Mouse (Mus musculus) heart, adult 11 months (tissue): Measurements from ENCODE around the gene L1td1.

Source experiments
- DNase-seq: peaks from one replicate; pipeline ENCODE4 v3.0.0; 2022

L1td1 gene

DNA sequence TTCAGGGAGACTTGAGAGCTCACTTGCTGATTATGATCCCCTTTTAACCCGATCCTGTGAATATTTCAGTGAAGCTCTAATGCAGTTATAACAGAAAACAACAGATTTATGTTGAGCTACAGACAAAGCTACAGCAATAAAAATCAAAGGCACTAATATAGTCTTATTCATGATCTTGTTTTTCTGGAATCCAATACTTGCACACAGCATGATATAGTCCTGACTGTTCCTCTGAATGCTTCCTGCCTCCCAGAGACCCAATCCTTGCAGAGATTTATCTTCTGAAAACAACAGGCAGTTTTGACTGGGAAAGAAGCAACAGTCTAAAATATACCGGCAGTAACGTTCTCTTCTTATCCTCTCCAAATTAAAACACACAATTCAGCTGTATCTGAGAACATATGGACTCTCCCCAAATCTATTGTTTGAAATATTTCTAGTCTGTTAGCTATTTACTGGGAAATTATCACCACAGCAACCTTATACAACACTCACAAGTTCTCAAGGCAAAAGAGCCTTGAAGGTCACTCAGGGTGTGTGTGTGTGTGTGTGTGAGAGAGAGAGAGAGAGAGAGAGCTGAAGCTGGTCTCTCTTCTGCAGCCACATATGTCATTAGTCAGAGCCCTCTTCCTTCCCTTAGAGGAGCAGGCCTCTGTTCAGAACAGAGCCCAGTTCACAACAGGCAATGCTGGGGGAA, 16.8 kb downstream of the L1td1 start:
- DNase-seq = no peak

DNA sequence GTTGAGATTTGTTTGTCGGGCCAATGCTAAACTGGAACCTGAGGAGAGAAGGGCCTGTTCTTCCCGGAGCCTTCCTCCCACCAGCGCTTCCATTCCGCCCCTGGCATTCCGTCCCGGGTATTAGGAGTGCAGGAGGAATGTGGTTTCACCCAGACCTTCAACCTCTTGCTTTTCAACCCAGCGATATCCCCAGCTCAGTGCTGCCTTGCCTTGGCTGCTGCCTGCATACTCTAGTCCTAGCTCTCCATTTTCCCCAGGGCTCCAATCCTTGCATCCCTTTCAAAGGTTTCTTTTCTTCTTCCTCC, 17.3 kb downstream of the L1td1 start:
- no peak for DNase-seq

DNA sequence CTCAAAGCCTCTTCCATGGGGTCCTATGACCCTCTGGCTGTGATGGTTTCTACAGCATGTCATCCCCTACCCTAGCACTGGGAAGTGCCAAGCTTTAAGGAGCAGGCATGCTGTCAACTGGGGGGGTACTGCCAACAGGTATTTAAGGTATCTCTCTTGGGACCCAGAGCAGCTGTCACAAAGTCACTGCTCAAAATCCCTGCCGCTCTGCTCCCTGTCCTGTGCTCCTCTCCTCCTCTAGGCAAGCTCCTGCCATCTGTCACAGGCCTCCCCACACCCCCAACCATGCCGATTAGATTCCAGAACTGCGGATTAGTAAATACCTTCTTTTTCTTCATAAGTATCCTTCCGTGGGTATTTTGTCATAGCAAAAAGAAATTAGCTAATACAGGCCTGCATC, 27.9 kb downstream of the L1td1 start:
- no peak for DNase-seq

DNA sequence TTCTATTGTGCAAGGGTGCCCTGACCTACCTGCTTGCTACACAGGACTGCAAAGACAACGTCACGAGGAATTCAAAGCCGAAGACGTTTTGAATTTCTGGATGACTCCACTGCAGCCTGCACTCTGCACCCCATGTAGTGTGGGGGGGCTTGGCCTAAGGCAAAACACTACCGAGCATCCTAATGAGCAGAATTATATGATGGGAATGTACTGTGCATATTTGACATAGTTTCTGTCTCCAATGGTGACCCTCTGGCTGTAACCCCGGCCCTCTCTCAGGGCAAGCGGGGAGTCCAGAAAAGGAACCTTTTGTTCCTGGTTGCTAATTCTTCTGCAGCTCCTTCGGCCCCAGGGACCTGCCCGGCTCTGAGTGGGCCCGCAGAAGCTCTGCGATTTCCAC, 29.6 kb downstream of the L1td1 start:
- no peak for DNase-seq

DNA sequence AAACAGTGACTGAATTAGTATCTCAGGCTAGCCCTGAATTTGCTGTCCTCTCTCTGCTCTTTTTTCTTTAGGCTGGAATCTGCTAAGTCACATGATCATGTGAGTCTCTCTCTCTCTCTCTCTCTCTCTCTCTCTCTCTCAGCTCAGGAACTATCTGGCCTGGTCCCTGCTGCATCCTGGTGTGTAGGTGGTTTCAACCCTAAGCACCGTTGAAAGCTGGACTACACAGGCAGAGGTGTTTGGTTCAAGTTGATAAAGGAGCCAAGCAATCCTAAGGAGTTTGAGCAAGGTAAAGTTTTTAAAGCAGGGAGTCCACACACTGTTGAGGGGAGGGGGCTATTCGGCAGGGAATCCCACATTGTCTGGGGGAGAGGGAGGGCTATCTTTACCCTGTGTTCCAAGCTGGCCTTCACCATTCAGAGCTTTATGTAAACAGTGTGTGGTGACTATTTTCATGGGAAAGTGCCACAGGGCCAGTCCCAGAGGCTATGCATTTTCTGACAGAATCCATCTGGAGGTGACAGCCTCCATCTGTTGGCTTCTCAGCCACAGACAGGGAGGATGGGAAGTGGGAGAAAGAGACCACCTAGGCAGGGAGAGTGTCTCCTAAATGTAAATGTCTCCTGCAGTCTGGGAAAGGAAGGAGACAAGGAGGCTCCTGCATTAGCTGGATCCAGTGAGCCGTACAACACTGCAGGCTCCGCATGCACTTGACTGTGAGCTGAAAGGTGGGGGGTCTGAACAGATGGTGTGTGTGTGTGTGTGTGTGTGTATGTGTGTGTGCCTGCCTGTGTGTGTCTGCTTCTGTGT, 31.7 kb downstream of the L1td1 start:
- no peak for DNase-seq

DNA sequence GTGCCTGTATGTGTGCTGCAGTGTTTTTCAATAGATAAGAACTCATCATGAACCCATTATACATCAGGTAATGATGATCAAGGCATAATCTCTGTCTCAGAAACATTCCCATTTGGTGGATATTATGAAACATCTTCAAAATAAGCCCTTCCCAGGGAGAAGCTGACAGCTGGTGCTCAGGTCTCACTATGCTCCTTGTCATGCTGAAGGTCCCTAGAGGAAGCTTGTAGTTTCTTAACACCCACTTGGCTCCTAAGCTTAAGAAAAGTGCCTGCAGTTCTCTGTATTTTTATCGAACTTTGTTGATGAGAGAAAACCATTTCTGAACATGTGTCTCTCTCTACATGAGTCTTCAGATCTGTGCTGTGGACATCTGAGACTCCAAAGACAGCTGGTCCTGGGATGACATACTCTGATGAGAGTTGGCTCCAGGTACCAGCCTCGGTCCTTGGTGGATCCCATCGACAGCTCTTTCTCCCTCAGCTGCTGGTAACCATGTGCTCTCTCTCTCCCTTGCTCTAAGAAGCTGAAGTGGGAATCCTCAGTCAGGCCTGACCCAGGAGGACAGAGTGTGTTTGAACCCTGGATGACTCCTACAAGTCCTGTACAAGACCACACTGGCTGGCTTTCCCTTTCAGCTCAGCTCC, 32.5 kb downstream of the L1td1 start:
- DNase-seq = no peak

DNA sequence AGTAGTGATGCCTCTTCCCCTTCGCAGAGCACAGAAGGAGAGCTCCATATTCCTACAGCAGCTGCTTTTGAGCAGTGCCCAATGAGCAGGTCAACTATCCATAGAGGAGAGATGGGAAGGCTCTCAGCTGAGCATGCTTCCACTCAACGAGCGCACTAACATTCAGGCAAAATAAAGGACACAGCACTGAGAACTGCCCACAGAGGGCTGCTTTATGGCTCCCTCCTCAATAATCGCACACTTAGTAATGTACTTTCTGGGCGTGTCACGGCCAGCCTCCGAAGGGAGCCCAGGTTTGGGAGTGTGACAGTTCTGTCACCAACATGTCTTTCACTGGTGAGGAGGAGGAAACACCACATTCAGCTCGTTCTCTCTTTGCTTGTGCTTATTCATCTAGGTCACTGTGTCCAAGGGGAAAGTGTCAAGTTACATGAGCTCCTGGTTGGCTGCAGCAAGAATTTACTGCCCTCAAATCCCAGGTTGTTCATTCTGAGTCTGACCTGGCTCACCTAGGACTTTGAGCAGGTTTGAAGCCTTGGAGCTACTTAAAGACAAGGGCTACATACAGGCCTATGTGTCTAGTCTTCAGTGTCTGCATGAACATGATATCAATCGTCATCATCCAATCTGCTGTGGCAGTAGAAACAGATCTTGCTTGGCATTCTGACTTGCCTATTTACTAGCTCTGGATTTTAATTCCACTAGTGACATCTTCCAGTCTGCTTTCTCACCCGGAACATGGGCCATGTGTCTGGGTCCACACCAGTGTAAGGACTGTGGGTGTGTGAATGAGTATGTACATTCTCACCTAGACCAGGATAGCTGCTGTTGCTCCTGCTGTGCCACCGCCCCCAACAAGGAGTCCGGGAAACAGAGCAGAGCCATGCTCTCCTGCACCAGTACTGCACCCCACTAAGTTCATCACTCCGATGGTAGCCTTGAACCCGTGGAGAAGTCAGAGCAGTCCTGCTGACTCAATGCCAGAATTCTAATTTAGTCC, 40.9 kb downstream of the L1td1 start:
- no peak for DNase-seq

DNA sequence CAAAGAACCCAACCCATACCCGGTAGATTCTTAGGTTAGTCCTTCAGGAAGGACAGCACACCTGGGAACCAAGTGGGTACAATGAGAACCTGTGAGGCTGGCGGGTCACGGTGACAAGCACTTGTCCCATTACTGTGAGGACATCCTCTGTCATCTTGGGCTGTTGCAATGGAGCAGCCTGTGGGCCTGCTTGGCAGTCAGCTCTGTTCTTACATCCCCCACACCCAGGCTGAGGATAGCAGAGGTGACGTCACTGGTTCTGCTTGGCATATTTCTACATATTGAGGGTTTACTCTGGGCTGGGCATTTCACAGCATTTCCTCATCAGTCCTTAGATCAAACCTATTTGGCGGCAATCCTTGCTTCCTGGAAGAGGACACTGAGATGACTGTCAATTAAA, 47.3 kb downstream of the L1td1 start:
- no peak for DNase-seq

DNA sequence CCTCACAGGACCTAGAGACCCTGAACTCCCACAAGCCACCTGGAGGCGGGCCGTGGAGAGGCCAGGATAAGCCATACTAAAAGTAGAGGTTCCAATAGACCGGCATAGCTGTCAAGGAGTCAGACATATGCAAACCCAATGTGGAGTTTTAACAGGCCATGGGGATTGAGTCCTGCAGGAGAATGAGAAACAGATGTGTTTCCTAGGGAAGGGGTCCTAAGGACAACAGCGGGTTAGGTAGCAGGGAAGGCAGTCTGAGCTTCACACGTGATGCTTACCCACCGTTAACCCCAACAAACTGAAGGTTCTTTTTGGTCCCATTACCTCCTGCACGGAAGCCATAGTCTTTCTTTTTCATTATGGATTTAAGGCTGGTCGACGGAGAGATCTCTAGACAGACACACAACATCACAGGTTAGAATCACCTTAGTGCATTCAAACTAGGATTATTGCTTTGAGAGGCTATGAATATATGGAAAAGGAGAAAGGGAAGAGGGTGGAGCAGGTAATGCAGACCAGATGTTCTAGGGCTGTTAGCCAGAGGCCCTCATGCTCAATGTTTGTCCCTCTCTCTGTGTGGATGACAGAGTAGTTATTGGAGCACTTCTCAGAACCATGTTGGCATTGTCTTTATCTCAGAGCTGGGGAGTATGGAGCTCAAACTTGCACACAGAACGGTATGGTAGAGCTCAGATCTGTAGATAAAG, 50.3 kb downstream of the L1td1 start:
- no peak for DNase-seq

DNA sequence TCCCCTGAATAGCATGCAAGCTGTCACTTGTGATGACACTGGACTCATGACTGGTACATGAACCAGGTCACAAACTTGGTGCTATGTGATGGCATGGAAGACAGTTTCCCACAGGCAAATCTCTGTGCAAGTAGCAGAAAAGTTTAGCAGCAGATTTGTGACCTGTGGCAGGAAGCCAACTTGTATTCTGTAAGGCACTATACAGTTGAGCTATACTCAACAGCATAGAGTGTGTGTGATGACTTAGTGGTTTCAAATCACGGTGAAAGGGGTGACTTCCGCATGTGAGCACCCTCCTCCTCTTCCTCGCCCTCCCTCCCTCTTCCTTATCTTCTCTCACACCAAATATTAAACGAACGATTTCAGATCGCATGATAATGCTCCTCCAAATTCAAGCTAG, 50.9 kb downstream of the L1td1 start:
- no peak for DNase-seq

DNA sequence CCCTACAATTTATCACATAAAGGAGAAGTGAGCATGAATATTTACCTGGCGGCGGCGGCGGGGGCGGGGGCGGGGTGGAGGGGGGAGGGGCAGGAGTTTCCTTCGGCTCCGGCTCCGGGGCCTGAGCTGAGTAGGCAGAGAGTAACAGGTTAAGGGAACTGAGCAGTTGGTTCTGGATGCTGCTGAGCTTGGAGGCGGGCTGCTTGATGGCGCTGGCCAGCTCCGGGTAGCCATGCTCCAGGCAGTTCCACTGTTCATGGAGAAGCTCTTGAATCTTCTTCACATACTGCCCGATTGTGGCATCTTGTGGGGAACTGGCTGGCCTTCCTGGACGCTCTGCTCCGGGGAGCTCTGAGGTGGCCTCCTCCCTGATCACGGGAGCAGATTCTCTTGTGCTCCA, 51.7 kb downstream of the L1td1 start:
- DNase-seq = no peak

DNA sequence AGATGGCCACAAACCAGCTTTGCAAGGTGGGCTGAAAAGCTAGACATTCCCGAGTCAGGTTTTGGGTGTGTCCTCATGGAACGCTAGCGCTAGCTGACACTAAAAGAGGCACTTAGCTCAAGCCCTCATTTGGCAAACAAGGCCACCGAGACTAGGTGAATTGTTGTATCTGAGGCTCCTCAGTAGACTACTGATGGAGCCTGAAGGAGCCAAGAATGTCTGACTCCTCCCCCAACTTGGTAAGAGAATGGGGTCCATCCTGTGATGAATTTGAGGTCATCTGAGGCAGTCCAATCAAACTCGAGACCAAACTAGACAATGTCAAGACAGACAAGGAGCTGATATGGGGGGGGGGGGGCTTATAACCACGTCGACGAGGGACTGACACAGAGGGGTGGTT, 59.3 kb downstream of the L1td1 start:
- no peak for DNase-seq

DNA sequence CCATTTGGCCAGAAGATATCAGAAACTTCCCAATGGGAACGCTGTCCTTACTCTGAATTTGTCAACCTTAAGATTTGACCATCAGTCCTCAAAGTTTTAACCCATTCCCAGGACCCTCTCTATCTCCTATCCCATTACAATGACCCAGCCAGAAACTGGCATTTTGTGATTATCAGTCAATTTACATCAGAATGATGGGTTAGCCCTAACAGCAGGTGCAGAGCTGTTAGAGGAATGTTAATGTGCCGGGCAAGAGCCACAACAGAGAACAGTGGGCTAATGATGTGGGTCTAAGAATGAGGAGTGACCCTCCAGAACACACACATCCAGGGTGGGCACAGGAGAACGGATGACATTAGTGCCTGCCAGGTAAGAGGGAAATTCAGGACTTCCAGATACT, 59.7 kb downstream of the L1td1 start:
- no peak for DNase-seq
